32 mouse cellular contexts compared by ENCODE assay signal in genomic region chr13:3530451-3530850, GRCm38 (mm10). TPM values are rescaled to one million over a fixed set of nuclear protein-coding genes. Genes with fewer than 3 reads are reported as not detected.
DNase-seq lines count a peak whose midpoint lies in the region; ATAC-seq and TF ChIP-seq lines count a peak whose summit lies in the region.
"Had no signal": no experiment of that assay in that cellular context is flagged by ENCODE, and none has a peak within 500 bp of the region (broad histone marks: within the 10 kb centered on the region; RNA-seq: fewer than 3 reads in every experiment).

No protein-coding gene starts in this region.

- H3K9me3 ChIP-seq in MEL (replicated peaks; ENCODE audit: insufficient read depth, low read length), result no peaks in the 10 kb centered on the region
- H3K9me3 ChIP-seq in intestine, postnatal 0 days (ENCODE audit: control insufficient read depth), result no peaks in the 10 kb centered on the region
- H3K9me3 ChIP-seq: embryonic facial prominence, embryonic 15.5 days; forebrain, embryonic 13.5 days; hindbrain, embryonic 15.5 days; limb, embryonic 10.5 days; limb, embryonic 15.5 days; liver, embryonic 13.5 days had no signal

- no peak overlapping the region for H3K4me3 ChIP-seq in MEL (ENCODE audit: control insufficient read depth in 1 of 2, insufficient read depth in 1 of 2, low read depth in 2 of 2, low read length in 2 of 2)
- no peak overlapping the region for H3K4me3 ChIP-seq in intestine, postnatal 0 days (ENCODE audit: low read depth, low read length)
- H3K4me3 ChIP-seq: embryonic facial prominence, embryonic 10.5 days; embryonic facial prominence, embryonic 15.5 days; forebrain, embryonic 13.5 days; gastrocnemius, adult 2 months; heart, embryonic 12.5 days; hindbrain, embryonic 15.5 days; limb, embryonic 10.5 days; limb, embryonic 15.5 days; liver, embryonic 13.5 days had no signal

- no peaks in the 10 kb centered on the region for H3K79me2 ChIP-seq in MEL (ENCODE audit: control insufficient read depth, insufficient read depth, low read length, poor library complexity)

- TF ChIP-seq CTCF in MEL (IDR thresholded peaks at IDR 0.05 in 2 of 3, conservative IDR thresholded peaks at IDR 0.05 in 1 of 3; ENCODE audit: control insufficient read depth in 1 of 3, insufficient read depth in 1 of 3, low read depth in 2 of 3, low read length in 3 of 3, poor library complexity in 1 of 3, severe bottlenecking in 1 of 3), result no peak
- no peak for TF ChIP-seq CTCF in intestine, postnatal 0 days (IDR thresholded peaks at IDR 0.05; ENCODE audit: low read depth)

- no peak for TF ChIP-seq RAD21 in MEL (IDR thresholded peaks at IDR 0.05; ENCODE audit: low read depth, low read length)

- WGBS in intestine, postnatal 0 days, result 45% methylated on average over 3 of the region's 3 CpGs

- intact Hi-C loops in gastrocnemius, postnatal 36 days (cut with DNase I), result no loop called here
- intact Hi-C loops in gastrocnemius, postnatal 14 days (cut with DNase I; ENCODE audit: low total_unique reads), result no loop called here

- peaks cover 0 to 35% of the 10 kb centered on the region in 2 experiments; a peak in 2 of 4 replicates for H3K36me3 ChIP-seq in MEL (ENCODE audit: control insufficient read depth in 1 of 2, insufficient read depth in 2 of 2, low read length in 2 of 2)
- H3K36me3 ChIP-seq in intestine, postnatal 0 days (ENCODE audit: control insufficient read depth, insufficient read depth), result no peaks in the 10 kb centered on the region
- H3K36me3 ChIP-seq: embryonic facial prominence, embryonic 10.5 days; embryonic facial prominence, embryonic 15.5 days; heart, embryonic 12.5 days; hindbrain, embryonic 15.5 days; limb, embryonic 10.5 days; limb, embryonic 15.5 days; liver, embryonic 13.5 days had no signal

- TF ChIP-seq POLR2A in MEL (IDR thresholded peaks at IDR 0.05; ENCODE audit: control insufficient read depth in 1 of 2, insufficient read depth in 1 of 2, low read depth in 1 of 2, low read length in 2 of 2, poor library complexity in 1 of 2), result no peak

- H3K27me3 ChIP-seq in MEL (ENCODE audit: control insufficient read depth in 1 of 2, insufficient read depth in 2 of 2, low read length in 2 of 2), result no peaks in the 10 kb centered on the region
- no peaks in the 10 kb centered on the region for H3K27me3 ChIP-seq in intestine, postnatal 0 days (replicated peaks; ENCODE audit: control insufficient read depth, insufficient read depth, low read length)
- H3K27me3 ChIP-seq: embryonic facial prominence, embryonic 15.5 days; forebrain, embryonic 13.5 days; heart, embryonic 12.5 days; hindbrain, embryonic 15.5 days; limb, embryonic 15.5 days; liver, embryonic 13.5 days had no signal

- DNase-seq in frontal cortex, postnatal 36 days (ENCODE audit: low spot score in 2 of 2), result no peak
- peak; percentile 18 for DNase-seq in 3T3-L1 (ENCODE audit: low read depth, low spot score)
- DNase-seq in MEL (ENCODE audit: low read depth, low spot score), result peak; percentile 41
- DNase-seq in cerebellum, adult 9-11 months, result no peak
- DNase-seq in gastrocnemius, postnatal 36 days, result no peak
- no peak for DNase-seq in gastrocnemius, postnatal 14 days
- DNase-seq: adrenal gland, postnatal 14 days; cerebellum, adult 11-12 months; cerebellum, postnatal 14 days; gastrocnemius, adult 2 months; heart, postnatal 10 days; kidney, adult 8-10 months; kidney, postnatal 4 days; liver, embryonic 13.5 days; lung, adult 18-20 months; lung, postnatal 4 days; right cerebral cortex, postnatal 25 days; thymus, postnatal 14 days had no signal

- no peak overlapping the region for H3K4me2 ChIP-seq in intestine, postnatal 0 days (replicated peaks; ENCODE audit: low read depth)
- H3K4me2 ChIP-seq: embryonic facial prominence, embryonic 15.5 days; forebrain, embryonic 13.5 days; heart, embryonic 12.5 days; hindbrain, embryonic 15.5 days; limb, embryonic 15.5 days; liver, embryonic 13.5 days had no signal

- peak overlapping the region; percentile 14 for H3K27ac ChIP-seq in MEL (ENCODE audit: control insufficient read depth, low read depth, low read length)
- H3K27ac ChIP-seq in intestine, postnatal 0 days (ENCODE audit: low read depth, low read length), result no peak overlapping the region
- H3K27ac ChIP-seq: embryonic facial prominence, embryonic 10.5 days; embryonic facial prominence, embryonic 15.5 days; forebrain, embryonic 13.5 days; gastrocnemius, adult 2 months; hindbrain, embryonic 15.5 days; kidney, postnatal 0 days; limb, embryonic 10.5 days; limb, embryonic 15.5 days; liver, embryonic 13.5 days had no signal

- peaks cover 18 to 47% of the 10 kb centered on the region in 2 experiments for H3K4me1 ChIP-seq in MEL (ENCODE audit: control insufficient read depth in 1 of 2, insufficient read depth in 2 of 2, low read length in 2 of 2)
- H3K4me1 ChIP-seq in intestine, postnatal 0 days (replicated peaks; ENCODE audit: control insufficient read depth, insufficient read depth, low read length), result no peaks in the 10 kb centered on the region
- H3K4me1 ChIP-seq: embryonic facial prominence, embryonic 15.5 days; heart, embryonic 12.5 days; hindbrain, embryonic 15.5 days; limb, embryonic 10.5 days; limb, embryonic 15.5 days had no signal

- no peak overlapping the region for H3K9ac ChIP-seq in MEL (ENCODE audit: control insufficient read depth, low read depth, low read length, poor library complexity, severe bottlenecking)
- no peak overlapping the region for H3K9ac ChIP-seq in intestine, postnatal 0 days (ENCODE audit: low read depth, low read length)
- H3K9ac ChIP-seq: embryonic facial prominence, embryonic 15.5 days; forebrain, embryonic 13.5 days; heart, embryonic 12.5 days; hindbrain, embryonic 15.5 days; limb, embryonic 15.5 days; liver, embryonic 13.5 days had no signal

- ATAC-seq in frontal cortex, adult (ENCODE audit: low TSS enrichment), result peak; percentile 69
- peak; percentile 46; the same call in 1 of the 2 replicates for ATAC-seq in intestine, postnatal 0 days
- ATAC-seq: CD4-positive, CD25-positive, alpha-beta regulatory T cell, adult 4 months; forebrain, embryonic 13.5 days; inflammation-experienced regulatory T-cells, adult 6 months; lung, postnatal 0 days; midbrain, embryonic 16.5 days had no signal

- TF ChIP-seq EP300 in MEL (IDR thresholded peaks at IDR 0.05; ENCODE audit: low read depth in 1 of 2, low read length in 2 of 2), result peak; percentile 73 to 76

TF ChIP-seq in MEL, 35 proteins besides CTCF, POLR2A, EP300 and RAD21 (continues in another document):
- TF ChIP-seq MEF2A (IDR thresholded peaks at IDR 0.05; ENCODE audit: extremely low read depth, insufficient replicate concordance, low read depth, low read length, poor library complexity, severe bottlenecking) (no peak), ZC3H11A (IDR thresholded peaks at IDR 0.05; ENCODE audit: low read depth, low read length) (no peak), E2F4 (IDR thresholded peaks at IDR 0.05; ENCODE audit: borderline replicate concordance, low read depth, low read length) (no peak), NELFE (IDR thresholded peaks at IDR 0.05; ENCODE audit: low read depth, low read length) (no peak), TAL1 (IDR thresholded peaks at IDR 0.05; ENCODE audit: low read length) (no peak), MAZ (IDR thresholded peaks at IDR 0.05; ENCODE audit: low read depth, low read length) (no peak), JUND (IDR thresholded peaks at IDR 0.05; ENCODE audit: low read depth, low read length) (peak; percentile 79), SIN3A (IDR thresholded peaks at IDR 0.05; ENCODE audit: low read length) (no peak), USF1 (IDR thresholded peaks at IDR 0.05; ENCODE audit: low read depth, low read length) (no peak; the same call in 1 of the 2 replicates), HCFC1 (IDR thresholded peaks at IDR 0.05; ENCODE audit: low read depth, low read length) (no peak), MAX (IDR thresholded peaks at IDR 0.05; ENCODE audit: low read length) (no peak), USF2 (IDR thresholded peaks at IDR 0.05; ENCODE audit: borderline replicate concordance in 1 of 2, insufficient read depth in 1 of 2, low read depth in 1 of 2, low read length in 2 of 2) (no peak), CHD1 (IDR thresholded peaks at IDR 0.05; ENCODE audit: low read depth, low read length) (no peak), NRF1 (IDR thresholded peaks at IDR 0.05; ENCODE audit: insufficient read depth, low read depth, low read length, poor library complexity, severe bottlenecking) (no peak), GATA1 (IDR thresholded peaks at IDR 0.05; ENCODE audit: low read depth, low read length) (peak; percentile 73), UBTF (IDR thresholded peaks at IDR 0.05; ENCODE audit: borderline replicate concordance, insufficient read depth, low read depth, low read length) (no peak), MXI1 (IDR thresholded peaks at IDR 0.05; ENCODE audit: low read depth, low read length) (no peak), ZMIZ1 (IDR thresholded peaks at IDR 0.05; ENCODE audit: low read depth, low read length) (no peak), ZNF384 (IDR thresholded peaks at IDR 0.05; ENCODE audit: low read depth, low read length) (no peak), RCOR1 (IDR thresholded peaks at IDR 0.05; ENCODE audit: low read depth, low read length) (peak; percentile 27; the same call in 1 of the 2 replicates), POLR2AphosphoS2 (IDR thresholded peaks at IDR 0.05; ENCODE audit: low read length) (no peak), MYC (IDR thresholded peaks at IDR 0.05; ENCODE audit: low read depth, low read length) (no peak), POLR2AphosphoS5 (IDR thresholded peaks at IDR 0.05; ENCODE audit: borderline replicate concordance, low read depth, low read length) (no peak), ETS1 (IDR thresholded peaks at IDR 0.05; ENCODE audit: low read depth, low read length) (peak; percentile 84), TCF12 (IDR thresholded peaks at IDR 0.05; ENCODE audit: low read depth, low read length) (0 out of 2 replicates have a peak, but pooled peaks have one; percentile 17), CHD2 (IDR thresholded peaks at IDR 0.05; ENCODE audit: low read length) (no peak), ELF1 (IDR thresholded peaks at IDR 0.05; ENCODE audit: low read depth, low read length) (no peak), MYB (IDR thresholded peaks at IDR 0.05; ENCODE audit: low read depth, low read length) (peak; percentile 58), MAFK (IDR thresholded peaks at IDR 0.05; ENCODE audit: borderline replicate concordance, low read depth, low read length) (no peak), SMC3 (IDR thresholded peaks at IDR 0.05; ENCODE audit: low read depth, low read length) (no peak)

RNA-seq across cellular contexts. Expression of gene Gdi2, which starts 7.4 kb away (rescaled TPM):
- 244 and 293 TPM in 2 replicates for total RNA-seq in MEL (2012; rRNA removed)
- polyA plus RNA-seq in MEL (2012; ENCODE audit: insufficient read depth in 1 of 2, insufficient read length in 2 of 2, low read depth in 1 of 2, low replicate concordance in 2 of 2, missing spikeins in 1 of 2), result 100 to 1,000 TPM; 305 to 470 TPM
- 450 and 460 TPM in 2 replicates for polyA plus RNA-seq in intestine, postnatal 0 days (2015; fragmentation: Nextera tagmentation; extraction: Ambion mirVana)
- 100 to 1,000 TPM; 121 to 134 TPM for total RNA-seq in gastrocnemius, postnatal 36 days (2021)
- total RNA-seq in gastrocnemius, postnatal 14 days (2021), result 100 to 1,000 TPM; 164 to 171 TPM

Comparison
In these comparisons a context has a peak if more than half of its experiments do, and no peak if none do; other contexts are left out.
1. DNase-seq: peak in 3T3-L1 (single experiment) and MEL (single experiment); none in frontal cortex, postnatal 36 days (0 of 2), cerebellum, adult 9-11 months (single experiment), gastrocnemius, postnatal 36 days (0 of 2) and gastrocnemius, postnatal 14 days (single experiment).